Mouse (Mus musculus) brain, embryonic 18.5 days (tissue): ENCODE measurements at regions not wholly inside any gene's neighbourhood (a gene's known extent, or its start where the extent isn't known, plus 50 kb on each side); places are given as distances from the start of the nearest gene placed in this dataset.
"Not testable (repeated sequence)": the region's sequence is repeated elsewhere in the genome, so short reads cannot be mapped to it uniquely, and the experiment has no call there.

Source experiments
- DNase-seq: peaks from one replicate; pipeline ENCODE4 v3.0.0-alpha.2; 2012; ENCODE audit warnings: low read depth, low spot score

- DNase-seq, result no peak
Measured at GRCm38 (mm10) chr11:42754481-42755272, 280.9 kb upstream of the Gm9972 start.

- DNase-seq, result no peak
Measured at GRCm38 (mm10) chr11:42755415-42755814, 280.1 kb upstream of the Gm9972 start.

DNA sequence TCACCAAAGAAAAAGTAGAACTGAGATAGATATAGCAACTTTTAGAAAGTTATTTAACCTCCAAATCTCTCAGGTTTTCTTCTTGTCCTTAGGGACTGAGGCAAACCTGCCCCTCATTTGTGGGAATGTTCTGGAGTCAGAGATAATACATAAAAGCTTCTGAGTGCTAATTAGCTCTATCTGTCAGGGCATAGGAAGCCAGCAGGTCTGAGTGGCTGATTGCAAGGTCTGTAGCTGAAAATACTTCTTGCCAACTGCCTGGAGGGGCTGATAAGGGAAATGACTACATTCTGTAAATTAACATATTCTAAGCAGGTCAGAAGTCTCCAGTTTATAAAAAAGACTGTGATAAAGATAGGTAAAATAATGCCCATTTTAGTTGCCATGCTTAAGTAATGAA lies 270.3 kb upstream of the Gm9972 start:
- no peak for DNase-seq

GRCm38 (mm10) chr11:42775074-42775676 lies 260.4 kb upstream of the Gm9972 start:
- DNase-seq, result no peak

GRCm38 (mm10) chr11:42811487-42811886 lies 224.1 kb upstream of the Gm9972 start:
- DNase-seq, result no peak

- no peak for DNase-seq
Measured at GRCm38 (mm10) chr11:42815753-42816152, 219.8 kb upstream of the Gm9972 start.

- DNase-seq, result no peak
Measured at GRCm38 (mm10) chr11:42822835-42823234, 212.7 kb upstream of the Gm9972 start.

DNA sequence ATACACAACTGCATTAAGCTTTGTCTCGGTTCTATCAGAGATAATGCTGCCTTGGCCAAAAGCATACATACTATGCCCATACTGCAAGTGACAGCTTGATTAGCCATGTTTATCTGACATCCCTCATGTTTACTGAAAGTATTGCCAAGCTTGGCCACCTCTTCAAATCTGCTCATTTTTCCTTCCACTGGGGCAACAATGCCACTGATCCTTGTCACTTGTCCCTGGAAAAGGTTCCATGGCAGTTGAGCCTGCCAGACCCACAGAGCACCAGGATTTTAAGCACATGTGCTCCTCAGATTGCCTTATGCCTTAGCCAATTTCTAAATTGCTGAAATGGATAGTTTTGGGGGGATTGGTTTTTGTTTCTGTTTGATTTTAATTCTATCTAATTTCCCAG lies 189.8 kb upstream of the Gm9972 start:
- DNase-seq, result no peak

GRCm38 (mm10) chr11:42854411-42854810 lies 181.1 kb upstream of the Gm9972 start:
- no peak for DNase-seq

DNA sequence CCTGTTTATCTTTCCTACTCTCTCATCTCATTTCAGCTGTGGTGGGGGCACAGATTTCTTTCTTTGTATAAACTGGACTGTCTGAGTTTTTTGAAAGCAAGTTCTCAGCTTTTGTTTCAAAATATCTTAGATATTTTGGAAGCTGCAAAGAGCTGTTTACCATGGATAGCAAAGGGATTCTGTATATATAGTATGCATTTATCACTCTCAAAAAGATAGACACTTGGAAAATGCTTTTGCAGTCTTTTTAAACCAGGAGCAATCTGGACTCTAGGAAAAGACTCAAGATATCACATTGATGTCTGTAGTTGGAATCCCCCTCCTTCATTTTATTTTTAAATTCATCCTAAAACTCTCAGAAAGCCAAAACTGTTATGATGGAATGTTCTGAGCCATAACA lies 177.9 kb upstream of the Gm9972 start:
- peak; percentile 24 for DNase-seq

- no peak for DNase-seq
Measured at GRCm38 (mm10) chr11:42874056-42874455, 161.5 kb upstream of the Gm9972 start.

GRCm38 (mm10) chr11:42900024-42900423 lies 135.5 kb upstream of the Gm9972 start:
- no peak for DNase-seq

GRCm38 (mm10) chr11:42903459-42904012 lies 132.0 kb upstream of the Gm9972 start:
- no peak for DNase-seq

- DNase-seq, result no peak
Measured at GRCm38 (mm10) chr11:42905561-42905960, 130.0 kb upstream of the Gm9972 start.

- no peak for DNase-seq
Measured at GRCm38 (mm10) chr11:42906020-42906419, 129.5 kb upstream of the Gm9972 start.

DNA sequence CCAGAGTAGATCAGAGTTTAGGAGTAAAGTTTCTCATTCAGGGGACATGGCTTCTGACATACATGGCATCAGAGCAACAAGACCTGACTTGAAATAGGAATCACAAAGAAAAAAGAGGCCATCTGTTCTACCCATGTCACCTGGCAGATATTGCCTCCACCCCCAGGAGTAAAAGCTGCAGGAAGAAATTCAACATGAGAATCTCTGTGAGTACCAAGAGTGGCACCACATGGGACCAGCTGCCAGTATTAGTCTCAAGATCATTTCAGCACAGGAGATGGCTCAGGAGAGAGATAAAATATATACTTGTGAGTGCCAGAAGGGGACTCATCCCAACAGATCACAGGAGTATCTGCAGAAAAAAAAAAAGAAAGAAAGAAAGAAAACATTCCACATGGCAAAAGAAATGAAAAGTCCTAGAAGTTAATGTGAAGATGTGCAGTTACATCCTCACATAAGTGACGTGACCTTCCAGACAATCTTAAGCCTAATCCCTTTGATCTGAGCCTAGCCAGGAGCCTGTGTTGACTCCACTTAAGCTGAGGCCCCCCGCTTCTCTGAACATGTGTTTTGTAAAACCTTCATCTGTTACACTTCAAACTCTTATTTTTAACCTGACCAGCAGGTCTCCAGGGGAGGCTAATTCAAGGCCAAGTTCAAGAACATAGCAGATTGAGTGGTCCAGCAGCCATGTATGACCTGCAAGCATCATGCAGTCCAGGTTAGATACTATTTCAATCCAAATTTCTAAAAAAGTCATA lies 118.9 kb upstream of the Gm9972 start:
- no peak for DNase-seq

DNA sequence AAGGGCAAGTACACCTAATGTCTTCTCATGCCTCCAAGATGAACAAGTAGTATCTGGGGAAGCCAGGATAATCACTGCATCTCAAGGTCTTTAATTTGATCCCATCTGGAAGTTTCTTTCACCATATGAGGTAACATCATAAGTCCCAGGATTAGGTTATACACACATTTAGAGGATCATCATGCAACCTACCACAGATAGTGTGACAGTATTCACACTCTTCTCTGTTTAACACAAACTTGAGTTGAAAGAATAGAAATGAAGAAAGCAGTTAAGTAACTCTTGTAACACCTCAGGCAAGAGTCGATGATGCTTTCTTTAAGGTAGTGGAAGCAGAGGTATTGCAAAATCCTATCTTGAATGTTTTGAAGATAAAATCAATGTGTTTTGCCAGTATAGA lies 116.3 kb upstream of the Gm9972 start:
- DNase-seq, result no peak

- peak; percentile 55 for DNase-seq
Measured at GRCm38 (mm10) chr11:42927156-42927555, 108.4 kb upstream of the Gm9972 start.

DNA sequence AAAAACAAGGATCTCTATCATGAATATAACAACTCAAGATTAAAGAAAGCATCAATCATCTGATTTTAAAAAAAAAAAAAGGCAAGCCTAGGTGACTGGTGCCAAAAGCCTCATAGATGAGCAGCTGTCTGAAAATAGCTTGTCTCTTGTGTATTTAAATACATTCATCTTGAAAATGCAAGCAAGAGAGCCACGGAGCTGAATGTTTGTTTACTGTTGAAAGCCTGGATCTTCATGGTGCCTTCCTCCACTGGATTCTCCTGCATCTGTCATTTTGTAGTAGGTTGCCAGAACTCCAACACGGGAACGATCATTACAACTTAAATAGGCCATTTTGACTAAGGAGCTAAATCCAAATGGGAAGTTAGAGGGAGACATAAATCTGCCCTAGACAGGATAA lies 106.6 kb upstream of the Gm9972 start:
- no peak for DNase-seq

DNA sequence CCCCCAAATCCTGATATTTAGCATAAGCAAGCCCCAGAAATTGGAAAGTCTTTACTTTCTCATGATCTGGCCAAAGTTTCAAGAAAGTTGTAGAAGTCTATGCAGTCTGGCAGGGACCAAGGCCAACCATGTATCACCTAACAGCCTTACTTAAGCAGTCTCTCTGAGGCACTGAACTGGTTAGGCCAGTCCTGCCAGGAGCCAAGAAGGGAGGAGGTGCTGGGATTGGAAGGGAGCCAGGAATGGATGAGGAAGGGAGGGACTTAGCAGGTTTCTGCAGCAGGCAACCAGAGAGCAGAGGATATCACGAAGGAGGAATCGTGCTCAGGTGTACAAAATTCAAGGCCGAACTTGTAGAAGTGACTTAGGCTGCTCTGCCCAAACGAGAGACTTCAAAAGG lies 96.3 kb upstream of the Gm9972 start:
- not testable (repeated sequence) for DNase-seq

DNA sequence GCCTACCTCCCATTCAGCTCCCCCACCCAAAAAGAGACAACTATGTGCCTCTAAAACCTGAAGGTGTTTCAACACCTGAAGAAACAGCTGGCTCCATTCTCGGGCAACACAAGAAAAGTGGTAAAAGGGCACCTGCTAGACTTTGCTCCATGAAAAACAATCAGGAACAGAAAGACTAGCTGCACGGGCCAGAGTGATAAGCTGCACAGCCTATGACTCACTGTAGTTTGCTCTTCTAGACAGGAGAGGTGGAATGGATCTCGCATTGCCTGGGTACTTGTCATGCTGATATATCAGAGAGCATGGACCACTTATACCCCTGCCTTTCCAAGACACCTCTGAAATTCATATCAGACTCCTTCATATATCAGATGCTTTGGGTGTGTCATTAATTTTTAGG lies 94.0 kb upstream of the Gm9972 start:
- no peak for DNase-seq

- no peak for DNase-seq
Measured at GRCm38 (mm10) chr11:42942284-42942683, 93.3 kb upstream of the Gm9972 start.
